12 mouse cellular contexts compared by ENCODE assay signal in genomic region chr7:79517581-79518337, GRCm38 (mm10). TPM values are rescaled to one million over a fixed set of nuclear protein-coding genes. Genes with fewer than 3 reads are reported as not detected.
DNase-seq lines count a peak whose midpoint lies in the region; ATAC-seq and TF ChIP-seq lines count a peak whose summit lies in the region.
"Had no signal": no experiment of that assay in that cellular context is flagged by ENCODE, and none has a peak within 500 bp of the region (broad histone marks: within the 10 kb centered on the region; RNA-seq: fewer than 3 reads in every experiment).

No protein-coding gene starts in this region.

- peak overlapping the region; percentile 5; the same call in 1 of the 2 replicates for H3K4me3 ChIP-seq in forebrain, embryonic 11.5 days (ENCODE audit: low read depth, low read length)
- no peak overlapping the region for H3K4me3 ChIP-seq in hindbrain, embryonic 14.5 days (replicated peaks; ENCODE audit: low read length)
- H3K4me3 ChIP-seq in midbrain, postnatal 0 days (ENCODE audit: low read depth, low read length): no peak overlapping the region
- H3K4me3 ChIP-seq: embryonic facial prominence, embryonic 13.5 days had no signal

- 26% methylated on average over 5 of the region's 5 CpGs for WGBS in forebrain, embryonic 11.5 days
- WGBS in hindbrain, embryonic 14.5 days: 16% methylated on average over 5 of the region's 5 CpGs
- WGBS in midbrain, postnatal 0 days: 30% methylated on average over 5 of the region's 5 CpGs

- TF ChIP-seq CTCF in midbrain, postnatal 0 days (IDR thresholded peaks at IDR 0.05): no peak

- DNase-seq in adrenal gland, postnatal 14 days: peak; percentile 40
- peak; percentile 51 for DNase-seq in forebrain, embryonic 11.5 days (ENCODE audit: low spot score)
- no peak for DNase-seq in hindbrain, embryonic 14.5 days (ENCODE audit: low spot score)
- DNase-seq in midbrain, postnatal 0 days (ENCODE audit: low spot score): peak; percentile 47
- no peak for DNase-seq in lung, postnatal 36 days
- DNase-seq in testis, postnatal 10 days (ENCODE audit: low spot score): no peak
- DNase-seq in yolk sac, embryonic 10.5 days (ENCODE audit: low spot score): no peak
- DNase-seq: cerebellum, adult 9-11 months; heart, adult 11 months; kidney, postnatal 4 days had no signal

- peaks cover 6% of the 10 kb centered on the region; the same call in 1 of the 2 replicates for H3K27me3 ChIP-seq in forebrain, embryonic 11.5 days (ENCODE audit: control insufficient read depth, insufficient read depth, low read length)
- H3K27me3 ChIP-seq in hindbrain, embryonic 14.5 days (ENCODE audit: control insufficient read depth, insufficient read depth, low read length): peaks cover 6% of the 10 kb centered on the region; the same call in 1 of the 2 replicates
- H3K27me3 ChIP-seq in midbrain, postnatal 0 days (ENCODE audit: insufficient read depth, low read length): peaks cover 4% of the 10 kb centered on the region

- H3K4me2 ChIP-seq in forebrain, embryonic 11.5 days (ENCODE audit: low read depth, low read length, severe bottlenecking): peak overlapping the region; percentile 29
- H3K4me2 ChIP-seq in hindbrain, embryonic 14.5 days (replicated peaks): peak overlapping the region; percentile 68
- no peak overlapping the region for H3K4me2 ChIP-seq in midbrain, postnatal 0 days (ENCODE audit: low read depth, low read length, poor library complexity, severe bottlenecking)
- H3K4me2 ChIP-seq: embryonic facial prominence, embryonic 13.5 days had no signal

- H3K4me1 ChIP-seq in forebrain, embryonic 11.5 days (replicated peaks; ENCODE audit: control insufficient read depth, insufficient read depth, low read length): peaks cover 76% of the 10 kb centered on the region
- H3K4me1 ChIP-seq in hindbrain, embryonic 14.5 days (replicated peaks; ENCODE audit: control insufficient read depth, insufficient read depth, low read length): peaks cover 80% of the 10 kb centered on the region
- peaks cover 15% of the 10 kb centered on the region; the same call in 1 of the 2 replicates for H3K4me1 ChIP-seq in midbrain, postnatal 0 days (ENCODE audit: insufficient read depth, low read length)

- H3K9me3 ChIP-seq in forebrain, embryonic 11.5 days (ENCODE audit: control insufficient read depth, low read length): no peaks in the 10 kb centered on the region
- no peaks in the 10 kb centered on the region for H3K9me3 ChIP-seq in hindbrain, embryonic 14.5 days (ENCODE audit: control insufficient read depth, low read length)
- H3K9me3 ChIP-seq in midbrain, postnatal 0 days (ENCODE audit: low read length): no peaks in the 10 kb centered on the region
- H3K9me3 ChIP-seq: embryonic facial prominence, embryonic 13.5 days had no signal

- no peak for ATAC-seq in forebrain, embryonic 11.5 days (replicated peaks; ENCODE audit: low FRiP score)
- no peak for ATAC-seq in hindbrain, embryonic 14.5 days (ENCODE audit: low FRiP score)
- no peak for ATAC-seq in midbrain, postnatal 0 days (ENCODE audit: low FRiP score)
- ATAC-seq: intestine, embryonic 16.5 days had no signal

- peak overlapping the region; percentile 99 for H3K27ac ChIP-seq in forebrain, embryonic 11.5 days (ENCODE audit: low read depth, low read length)
- H3K27ac ChIP-seq in hindbrain, embryonic 14.5 days: peak overlapping the region; percentile 99
- H3K27ac ChIP-seq in midbrain, postnatal 0 days (ENCODE audit: low read depth, low read length): peak overlapping the region; percentile 74
- H3K27ac ChIP-seq: embryonic facial prominence, embryonic 13.5 days had no signal

- no peaks in the 10 kb centered on the region; the same call in 1 of the 2 replicates for H3K36me3 ChIP-seq in forebrain, embryonic 11.5 days (ENCODE audit: control insufficient read depth, insufficient read depth, low read length)
- H3K36me3 ChIP-seq in hindbrain, embryonic 14.5 days (replicated peaks; ENCODE audit: control insufficient read depth, insufficient read depth): peaks cover 20% of the 10 kb centered on the region; the same call in 1 of the 2 replicates
- H3K36me3 ChIP-seq in midbrain, postnatal 0 days (ENCODE audit: insufficient read depth, low read length): peaks cover 3% of the 10 kb centered on the region; the same call in 1 of the 2 replicates
- H3K36me3 ChIP-seq: embryonic facial prominence, embryonic 13.5 days had no signal

- H3K9ac ChIP-seq in forebrain, embryonic 11.5 days (ENCODE audit: low read length): peak overlapping the region; percentile 85
- H3K9ac ChIP-seq in hindbrain, embryonic 14.5 days: peak overlapping the region; percentile 80
- H3K9ac ChIP-seq in midbrain, postnatal 0 days (replicated peaks; ENCODE audit: low read length, poor library complexity, severe bottlenecking): 0 out of 2 replicates have a peak overlapping the region, but pooled peaks have one; percentile 19
- H3K9ac ChIP-seq: embryonic facial prominence, embryonic 13.5 days had no signal

RNA-seq across cellular contexts. Expression of gene Polg, which starts 51.6 kb away (rescaled TPM):
- 71.1 and 79.2 TPM in 2 replicates for total RNA-seq in adrenal gland, postnatal 14 days (2021)
- polyA plus RNA-seq in forebrain, embryonic 11.5 days (2014; fragmentation: Nextera tagmentation; extraction: Ambion mirVana): 48.2 and 48.5 TPM in 2 replicates
- 26.3 and 28.9 TPM in 2 replicates for polyA plus RNA-seq in hindbrain, embryonic 14.5 days (2014; fragmentation: Nextera tagmentation; extraction: Ambion mirVana)
- total RNA-seq in midbrain, postnatal 0 days (2014; rRNA removed): 46.5 and 49.4 TPM in 2 replicates
- 16.9 and 18.6 TPM in 2 replicates for polyA plus RNA-seq in midbrain, postnatal 0 days (2015; fragmentation: Nextera tagmentation; extraction: Ambion mirVana)

Comparison
In these comparisons a context has a peak if more than half of its experiments do, and no peak if none do; other contexts are left out.
1. DNase-seq: peak in adrenal gland, postnatal 14 days (single experiment), forebrain, embryonic 11.5 days (single experiment) and midbrain, postnatal 0 days (single experiment); none in hindbrain, embryonic 14.5 days (single experiment), lung, postnatal 36 days (single experiment), testis, postnatal 10 days (single experiment) and yolk sac, embryonic 10.5 days (single experiment).
2. H3K9ac ChIP-seq: peak in every context shown above with its lines; median percentile 85 in forebrain, embryonic 11.5 days; 80 in hindbrain, embryonic 14.5 days; 19 in midbrain, postnatal 0 days.
3. Peak in every context shown above with its lines, with median percentiles within 50 percentile points of each other: H3K27ac ChIP-seq.